ENCODE assay signal across 8 mouse cellular contexts in genomic region chr7:82688736-82689135, GRCm38 (mm10). TPM values are rescaled to one million over a fixed set of nuclear protein-coding genes. Genes with fewer than 3 reads are reported as not detected.
DNase-seq lines count a peak whose midpoint lies in the region; ATAC-seq and TF ChIP-seq lines count a peak whose summit lies in the region.

No protein-coding gene starts in this region.

- no peak for ATAC-seq in heart, embryonic 12.5 days (ENCODE audit: insufficient number of reproducible peaks, low FRiP score)
- 0 out of 2 replicates have a peak, but pooled peaks have one; percentile 60 for ATAC-seq in intestine, embryonic 14.5 days (replicated peaks; ENCODE audit: low FRiP score, low TSS enrichment, low read depth)
- ATAC-seq in liver, postnatal 0 days, result peak; percentile 62
- ATAC-seq in stomach, embryonic 15.5 days (ENCODE audit: insufficient read depth, low FRiP score, low read depth), result peak; percentile 56; the same call in 1 of the 2 replicates

- TF ChIP-seq RAD21 in MEL (IDR thresholded peaks at IDR 0.05; ENCODE audit: low read depth, low read length), result no peak

- no peak overlapping the region for H3K27ac ChIP-seq in heart, embryonic 12.5 days (ENCODE audit: poor library complexity, severe bottlenecking)
- no peak overlapping the region for H3K27ac ChIP-seq in MEL (ENCODE audit: control insufficient read depth, low read depth, low read length)
- no peak overlapping the region for H3K27ac ChIP-seq in intestine, embryonic 14.5 days (ENCODE audit: low read depth)
- no peak overlapping the region for H3K27ac ChIP-seq in liver, postnatal 0 days (ENCODE audit: low read depth)
- H3K27ac ChIP-seq in stomach, embryonic 15.5 days, result no peak overlapping the region

- 50% methylated on average over 3 of the region's 3 CpGs for WGBS in heart, embryonic 12.5 days
- WGBS in intestine, embryonic 14.5 days, result 30% methylated on average over 3 of the region's 3 CpGs
- WGBS in liver, postnatal 0 days (ENCODE audit: insufficient replicate concordance), result 27% methylated on average over 3 of the region's 3 CpGs
- 34% methylated on average over 3 of the region's 3 CpGs for WGBS in stomach, embryonic 15.5 days

- no peak for TF ChIP-seq EP300 in MEL (IDR thresholded peaks at IDR 0.05; ENCODE audit: low read depth in 1 of 2, low read length in 2 of 2)
- no peak for TF ChIP-seq EP300 in liver, postnatal 0 days (IDR thresholded peaks at IDR 0.05; ENCODE audit: low read depth)

- TF ChIP-seq CTCF in MEL (IDR thresholded peaks at IDR 0.05 in 2 of 3, conservative IDR thresholded peaks at IDR 0.05 in 1 of 3; ENCODE audit: control insufficient read depth in 1 of 3, insufficient read depth in 1 of 3, low read depth in 2 of 3, low read length in 3 of 3, poor library complexity in 1 of 3, severe bottlenecking in 1 of 3), result no peak
- no peak for TF ChIP-seq CTCF in liver, postnatal 0 days (IDR thresholded peaks at IDR 0.05; ENCODE audit: low read depth)

- H3K79me2 ChIP-seq in MEL (ENCODE audit: control insufficient read depth, insufficient read depth, low read length, poor library complexity), result no peaks in the 10 kb centered on the region

- no peaks in the 10 kb centered on the region for H3K9me3 ChIP-seq in heart, embryonic 12.5 days (replicated peaks)
- H3K9me3 ChIP-seq in MEL (replicated peaks; ENCODE audit: insufficient read depth, low read length), result no peaks in the 10 kb centered on the region
- H3K9me3 ChIP-seq in intestine, embryonic 14.5 days (ENCODE audit: control insufficient read depth, low read length), result no peaks in the 10 kb centered on the region
- no peaks in the 10 kb centered on the region for H3K9me3 ChIP-seq in liver, postnatal 0 days (ENCODE audit: low read length)
- H3K9me3 ChIP-seq in stomach, embryonic 15.5 days, result no peaks in the 10 kb centered on the region

- no peaks in the 10 kb centered on the region for H3K27me3 ChIP-seq in heart, embryonic 12.5 days (replicated peaks)
- no peaks in the 10 kb centered on the region for H3K27me3 ChIP-seq in MEL (ENCODE audit: control insufficient read depth in 1 of 2, insufficient read depth in 2 of 2, low read length in 2 of 2)
- no peaks in the 10 kb centered on the region for H3K27me3 ChIP-seq in intestine, embryonic 14.5 days (replicated peaks; ENCODE audit: control insufficient read depth, insufficient read depth, low read length)
- H3K27me3 ChIP-seq in liver, postnatal 0 days (ENCODE audit: insufficient read depth, low read length), result no peaks in the 10 kb centered on the region
- H3K27me3 ChIP-seq in stomach, embryonic 15.5 days (replicated peaks), result no peaks in the 10 kb centered on the region

- H3K4me2 ChIP-seq in heart, embryonic 12.5 days, result no peak overlapping the region
- no peak overlapping the region for H3K4me2 ChIP-seq in intestine, embryonic 14.5 days (ENCODE audit: low read length)
- no peak overlapping the region for H3K4me2 ChIP-seq in liver, postnatal 0 days (ENCODE audit: low read depth, low read length)
- H3K4me2 ChIP-seq in stomach, embryonic 15.5 days, result no peak overlapping the region

- no peak overlapping the region for H3K9ac ChIP-seq in heart, embryonic 12.5 days
- no peak overlapping the region for H3K9ac ChIP-seq in MEL (ENCODE audit: control insufficient read depth, low read depth, low read length, poor library complexity, severe bottlenecking)
- H3K9ac ChIP-seq in intestine, embryonic 14.5 days (ENCODE audit: low read length), result no peak overlapping the region
- H3K9ac ChIP-seq in liver, postnatal 0 days (replicated peaks), result no peak overlapping the region
- H3K9ac ChIP-seq in stomach, embryonic 15.5 days, result no peak overlapping the region

- no peak for TF ChIP-seq POLR2A in MEL (IDR thresholded peaks at IDR 0.05; ENCODE audit: control insufficient read depth in 1 of 2, insufficient read depth in 1 of 2, low read depth in 1 of 2, low read length in 2 of 2, poor library complexity in 1 of 2)

- peak; percentile 60 to 63 for DNase-seq in heart, adult 18-20 months
- DNase-seq in MEL (ENCODE audit: low read depth, low spot score), result peak; percentile 39
- peak; percentile 22 for DNase-seq in embryo, embryonic 11 days
- DNase-seq in intestine, embryonic 14.5 days (ENCODE audit: low spot score), result no peak
- peak; percentile 63 for DNase-seq in liver, postnatal 0 days
- DNase-seq in cerebellum, postnatal 14 days, result no peak

- no peak overlapping the region for H3K4me3 ChIP-seq in heart, embryonic 12.5 days
- no peak overlapping the region for H3K4me3 ChIP-seq in MEL (ENCODE audit: control insufficient read depth in 1 of 2, insufficient read depth in 1 of 2, low read depth in 2 of 2, low read length in 2 of 2)
- H3K4me3 ChIP-seq in intestine, embryonic 14.5 days (ENCODE audit: low read depth, low read length), result no peak overlapping the region
- no peak overlapping the region for H3K4me3 ChIP-seq in liver, postnatal 0 days (ENCODE audit: low read depth, low read length)
- H3K4me3 ChIP-seq in stomach, embryonic 15.5 days (replicated peaks), result no peak overlapping the region

- H3K36me3 ChIP-seq in heart, embryonic 12.5 days, result peaks cover 50% of the 10 kb centered on the region
- H3K36me3 ChIP-seq in MEL (ENCODE audit: control insufficient read depth in 1 of 2, insufficient read depth in 2 of 2, low read length in 2 of 2), result peaks cover 6 to 14% of the 10 kb centered on the region in 2 experiments
- H3K36me3 ChIP-seq in intestine, embryonic 14.5 days (ENCODE audit: control insufficient read depth, insufficient read depth, low read length), result peaks cover 54% of the 10 kb centered on the region
- peaks cover 16% of the 10 kb centered on the region for H3K36me3 ChIP-seq in liver, postnatal 0 days (replicated peaks; ENCODE audit: insufficient read depth, low read length)
- peaks cover 17% of the 10 kb centered on the region; the same call in 1 of the 2 replicates for H3K36me3 ChIP-seq in stomach, embryonic 15.5 days

- H3K4me1 ChIP-seq in heart, embryonic 12.5 days (replicated peaks), result 0 out of 2 replicates have a peak, but pooled peaks cover 7% of the 10 kb centered on the region
- peaks cover 12% of the 10 kb centered on the region in 2 experiments for H3K4me1 ChIP-seq in MEL (ENCODE audit: control insufficient read depth in 1 of 2, insufficient read depth in 2 of 2, low read length in 2 of 2)
- H3K4me1 ChIP-seq in intestine, embryonic 14.5 days (replicated peaks; ENCODE audit: control insufficient read depth, insufficient read depth, low read length), result no peaks in the 10 kb centered on the region
- 0 out of 2 replicates have a peak, but pooled peaks cover 4% of the 10 kb centered on the region for H3K4me1 ChIP-seq in liver, postnatal 0 days (ENCODE audit: insufficient read depth)
- H3K4me1 ChIP-seq in stomach, embryonic 15.5 days, result no peaks in the 10 kb centered on the region

TF ChIP-seq in MEL, 35 proteins besides CTCF, POLR2A, EP300 and RAD21:
- TF ChIP-seq TBP (IDR thresholded peaks at IDR 0.05; ENCODE audit: low read depth, low read length) (no peak), E2F4 (IDR thresholded peaks at IDR 0.05; ENCODE audit: borderline replicate concordance, low read depth, low read length) (no peak), MAFK (IDR thresholded peaks at IDR 0.05; ENCODE audit: borderline replicate concordance, low read depth, low read length) (no peak), ZMIZ1 (IDR thresholded peaks at IDR 0.05; ENCODE audit: low read depth, low read length) (no peak), NELFE (IDR thresholded peaks at IDR 0.05; ENCODE audit: low read depth, low read length) (no peak)

RNA-seq across cellular contexts. Expression of gene Efl1, which starts 40.3 kb away (rescaled TPM):
- 10 to 100 TPM in 1 of 2 experiments, 1 to 10 TPM in 1; 8.6 to 10.6 TPM for total RNA-seq in heart, adult 18-20 months (2021)
- polyA plus RNA-seq in heart, embryonic 12.5 days (2016; fragmentation: Nextera tagmentation; extraction: Ambion mirVana), result 15.7 and 16.6 TPM in 2 replicates
- total RNA-seq in MEL (2012; rRNA removed), result 11.5 and 12.6 TPM in 2 replicates
- 10 to 100 TPM in 1 of 2 experiments, not detected in 1; 15.6 TPM for polyA plus RNA-seq in MEL (2012; ENCODE audit: insufficient read depth in 1 of 2, insufficient read length in 2 of 2, low read depth in 1 of 2, low replicate concordance in 2 of 2, missing spikeins in 1 of 2)
- 31.0 and 32.3 TPM in 2 replicates for polyA plus RNA-seq in intestine, embryonic 14.5 days (2014; fragmentation: Nextera tagmentation; extraction: Ambion mirVana)
- 5.8 and 6.5 TPM in 2 replicates for polyA plus RNA-seq in liver, postnatal 0 days (2015; fragmentation: Nextera tagmentation; extraction: Ambion mirVana)
- polyA plus RNA-seq in stomach, embryonic 15.5 days (2015; fragmentation: Nextera tagmentation; extraction: Ambion mirVana), result 22.7 and 23.3 TPM in 2 replicates

RNA-seq across cellular contexts. Expression of gene Saxo2, which starts 40.4 kb away (rescaled TPM):
- total RNA-seq in heart, adult 18-20 months (2021), result 1 to 10 TPM; 1.1 to 3.0 TPM
- polyA plus RNA-seq in heart, embryonic 12.5 days (2016; fragmentation: Nextera tagmentation; extraction: Ambion mirVana), result 5.7 and 5.8 TPM in 2 replicates
- total RNA-seq in MEL (2012; rRNA removed), result 0.85 and 1.5 TPM in 2 replicates
- polyA plus RNA-seq in MEL (2012; ENCODE audit: insufficient read depth in 1 of 2, insufficient read length in 2 of 2, low read depth in 1 of 2, low replicate concordance in 2 of 2, missing spikeins in 1 of 2), result 1 to 10 TPM in 1 of 2 experiments, not detected in 1; 2.7 TPM
- polyA plus RNA-seq in intestine, embryonic 14.5 days (2014; fragmentation: Nextera tagmentation; extraction: Ambion mirVana), result 5.9 and 6.1 TPM in 2 replicates
- polyA plus RNA-seq in liver, postnatal 0 days (2015; fragmentation: Nextera tagmentation; extraction: Ambion mirVana), result 0.22 and 0.41 TPM in 2 replicates
- 3.2 and 4.3 TPM in 2 replicates for polyA plus RNA-seq in stomach, embryonic 15.5 days (2015; fragmentation: Nextera tagmentation; extraction: Ambion mirVana)

Comparison
In these comparisons a context has a peak if more than half of its experiments do, and no peak if none do; other contexts are left out.
1. DNase-seq: peak in heart, adult 18-20 months (2 of 2), MEL (single experiment), embryo, embryonic 11 days (single experiment) and liver, postnatal 0 days (single experiment); none in intestine, embryonic 14.5 days (single experiment) and cerebellum, postnatal 14 days (0 of 2).